Mouse (Mus musculus) CH12.LX (cell line): ENCODE data around the gene Pin1.

ENCODE experiments used
- CTCF ChIP-seq, 2 experiments: IDR thresholded peaks in 1 of 2; conservative IDR thresholded peaks in 1 of 2; 2 replicates each; pipeline ENCODE4 v1.5.1; 2011 to 2012; ENCODE audit warnings: low read depth in 2 of 2, low read length in 2 of 2, improper control_type of control experiment in 1 of 2, inconsistent platforms in 1 of 2, mild to moderate bottlenecking in 1 of 2, moderate library complexity in 1 of 2
- E2F4 ChIP-seq: IDR thresholded peaks from 2 replicates; pipeline ENCODE4 v1.6.1; 2011; ENCODE audit warnings: low read depth, low read length, improper control_type of control experiment; ENCODE audit not compliant: insufficient replicate concordance
- EP300 ChIP-seq: IDR thresholded peaks from 2 replicates; pipeline ENCODE4 v1.6.1; 2011; ENCODE audit warnings: low read length, improper control_type of control experiment
- HCFC1 ChIP-seq: IDR thresholded peaks from 2 replicates; pipeline ENCODE4 v1.6.1; 2012; ENCODE audit warnings: low read depth, mild to moderate bottlenecking, inconsistent platforms, low read length, improper control_type of control experiment
- KAT2A ChIP-seq: IDR thresholded peaks from 2 replicates; pipeline ENCODE4 v1.6.1; 2012; ENCODE audit warnings: low read length, improper control_type of control experiment, inconsistent platforms; ENCODE audit not compliant: insufficient replicate concordance
- MAX ChIP-seq: IDR thresholded peaks from 2 replicates; pipeline ENCODE4 v1.6.1; 2011; ENCODE audit warnings: low read length, improper control_type of control experiment
- MXI1 ChIP-seq: IDR thresholded peaks from 2 replicates; pipeline ENCODE4 v1.6.1; 2011; ENCODE audit warnings: mild to moderate bottlenecking, low read depth, low read length, improper control_type of control experiment
- NELFE ChIP-seq: IDR thresholded peaks from 2 replicates; pipeline ENCODE4 v1.6.1; 2011; ENCODE audit warnings: low read depth, low read length, improper control_type of control experiment
- POLR2A ChIP-seq: IDR thresholded peaks from 2 replicates; pipeline ENCODE4 v1.6.1; 2011; ENCODE audit warnings: low read depth, mild to moderate bottlenecking, improper control_type of control experiment, low read length
- RAD21 ChIP-seq: IDR thresholded peaks from 2 replicates; pipeline ENCODE4 v1.6.1; 2011; ENCODE audit warnings: low read depth, mild to moderate bottlenecking, low read length, improper control_type of control experiment, moderate library complexity
- TBP ChIP-seq: conservative IDR thresholded peaks from 2 replicates; pipeline ENCODE4 v1.6.1; 2011; ENCODE audit warnings: low read depth, low read length, improper control_type of control experiment
- ZNF384 ChIP-seq: IDR thresholded peaks from 2 replicates; pipeline ENCODE4 v1.6.1; 2012; ENCODE audit warnings: low read depth, low read length, improper control_type of control experiment, inconsistent platforms

GRCm38 (mm10) chr9:20665925-20666324 lies 14.0 kb downstream of the Pin1 start:
- TF ChIP-seq CTCF (conservative IDR thresholded peaks at IDR 0.05 in 1 of 2, IDR thresholded peaks at IDR 0.05 in 1 of 2; ENCODE audit: low read depth in 2 of 2, low read length in 2 of 2), result no peak
- 0 out of 2 replicates have a peak, but pooled peaks have one; percentile 24 for TF ChIP-seq POLR2A
- no peak for TF ChIP-seq KAT2A
- no peak for TF ChIP-seq TBP
- TF ChIP-seq RAD21, result no peak
- no peak for TF ChIP-seq EP300
- no peak for TF ChIP-seq MXI1
- TF ChIP-seq MAX, result no peak
- no peak for TF ChIP-seq ZNF384
- TF ChIP-seq E2F4, result no peak
- TF ChIP-seq HCFC1, result no peak
- no peak for TF ChIP-seq NELFE
